ENCODE assay signal across 9 mouse cellular contexts in the genomic region with DNA sequence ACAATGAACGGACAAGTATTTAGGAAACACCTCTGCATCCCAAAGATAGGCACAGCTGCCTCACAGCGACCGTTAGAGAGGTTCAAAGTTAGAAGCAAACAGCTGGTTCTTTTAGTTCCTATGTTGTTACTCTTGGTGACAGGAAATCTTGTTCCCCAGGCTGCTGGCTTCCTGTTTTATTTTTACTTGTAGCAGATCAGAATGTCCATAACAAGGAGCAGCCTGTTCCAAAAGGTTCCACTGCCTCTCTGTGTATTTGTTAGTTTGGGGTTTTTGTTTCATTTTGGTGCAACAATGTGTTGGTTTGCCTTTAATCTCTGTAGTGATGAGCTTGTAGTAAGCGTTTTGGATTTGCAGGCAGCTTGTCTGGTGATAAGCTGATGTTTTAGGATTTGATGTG. TPM values are rescaled to one million over a fixed set of nuclear protein-coding genes. Genes with fewer than 3 reads are reported as not detected.
DNase-seq lines count a peak whose midpoint lies in the region; ATAC-seq and TF ChIP-seq lines count a peak whose summit lies in the region.
"Had no signal": no experiment of that assay in that cellular context is flagged by ENCODE, and none has a peak within 500 bp of the region (broad histone marks: within the 10 kb centered on the region; RNA-seq: fewer than 3 reads in every experiment).

No protein-coding gene starts in this region.

- TF ChIP-seq RAD21 in CH12.LX (IDR thresholded peaks at IDR 0.05; ENCODE audit: low read depth, low read length) = no peak

- no peaks in the 10 kb centered on the region for H3K27me3 ChIP-seq in CH12.LX (replicated peaks)
- no peaks in the 10 kb centered on the region for H3K27me3 ChIP-seq in forebrain, embryonic 11.5 days (ENCODE audit: control insufficient read depth, insufficient read depth, low read length)
- H3K27me3 ChIP-seq in cerebellum, adult 2 months (ENCODE audit: control insufficient read depth, insufficient read depth, low read length) = no peaks in the 10 kb centered on the region
- H3K27me3 ChIP-seq: neural tube, embryonic 13.5 days had no signal

- H3K9ac ChIP-seq in CH12.LX (ENCODE audit: insufficient read depth, low read depth) = peak overlapping the region; percentile 43
- H3K9ac ChIP-seq in forebrain, embryonic 11.5 days (ENCODE audit: low read length) = no peak overlapping the region
- H3K9ac ChIP-seq: neural tube, embryonic 13.5 days had no signal

- dilution Hi-C loops in CH12.LX (cut with MboI; ENCODE audit: extremely low pct_ligation_motif_present, extremely low pct_unique_long_range_greater_than_20kb, low sequenced_read_pairs) = no loop called here

- peaks cover 16 to 80% of the 10 kb centered on the region in 2 experiments for H3K4me1 ChIP-seq in CH12.LX (ENCODE audit: control insufficient read depth in 1 of 2, insufficient read depth in 2 of 2)
- 0 out of 2 replicates have a peak, but pooled peaks cover 3% of the 10 kb centered on the region for H3K4me1 ChIP-seq in forebrain, embryonic 11.5 days (replicated peaks; ENCODE audit: control insufficient read depth, insufficient read depth, low read length)
- peaks cover 18% of the 10 kb centered on the region for H3K4me1 ChIP-seq in cerebellum, adult 2 months (ENCODE audit: control insufficient read depth, insufficient read depth, low read length)

- WGBS in macrophage (ENCODE audit: missing documents) = 1% methylated on average over 4 of the region's 4 CpGs
- 87% methylated on average over 4 of the region's 4 CpGs for WGBS in forebrain, embryonic 11.5 days
- WGBS in cerebellum, adult 2 months = 85% methylated on average over 4 of the region's 4 CpGs

- H3K4me2 ChIP-seq in CH12.LX (ENCODE audit: insufficient read depth, low read depth, poor library complexity, severe bottlenecking) = peak overlapping the region; percentile 52; the same call in 1 of the 2 replicates
- no peak overlapping the region for H3K4me2 ChIP-seq in forebrain, embryonic 11.5 days (ENCODE audit: low read depth, low read length, severe bottlenecking)
- H3K4me2 ChIP-seq: neural tube, embryonic 13.5 days had no signal

- DNase-seq in heart, adult 8-10 months (ENCODE audit: low spot score) = peak; percentile 91
- DNase-seq in heart, postnatal 4 days = no peak
- no peak for DNase-seq in CH12.LX (ENCODE audit: extremely low read depth)
- DNase-seq in induced T-regulatory cell, adult 2 months (ENCODE audit: low read depth) = peak; percentile 73
- DNase-seq in right cerebral cortex, postnatal 4 days = no peak
- DNase-seq in forebrain, embryonic 11.5 days (ENCODE audit: low spot score) = no peak
- DNase-seq in cerebellum, adult 2 months = no peak

- H3K9me3 ChIP-seq in CH12.LX (replicated peaks; ENCODE audit: low read length) = no peaks in the 10 kb centered on the region
- no peaks in the 10 kb centered on the region for H3K9me3 ChIP-seq in forebrain, embryonic 11.5 days (ENCODE audit: control insufficient read depth, low read length)
- H3K9me3 ChIP-seq: neural tube, embryonic 13.5 days had no signal

- H3K36me3 ChIP-seq in CH12.LX (replicated peaks in 1 of 2; ENCODE audit: control insufficient read depth in 1 of 2, insufficient read depth in 1 of 2, low read length in 1 of 2) (peaks cover 21 to 52% of the 10 kb centered on the region in 2 experiments), macrophage (ENCODE audit: inconsistent target) (peaks cover 30% of the 10 kb centered on the region; the same call in 1 of the 2 replicates)
- H3K36me3 ChIP-seq in forebrain, embryonic 11.5 days (ENCODE audit: control insufficient read depth, insufficient read depth, low read length) = no peaks in the 10 kb centered on the region; the same call in 1 of the 2 replicates

- H3K27ac ChIP-seq in CH12.LX (ENCODE audit: insufficient read depth, low read depth) (no peak overlapping the region), macrophage (peak overlapping the region; percentile 100)
- H3K27ac ChIP-seq in forebrain, embryonic 11.5 days (ENCODE audit: low read depth, low read length) = no peak overlapping the region
- no peak overlapping the region for H3K27ac ChIP-seq in cerebellum, adult 2 months (ENCODE audit: insufficient read depth, low read length)
- H3K27ac ChIP-seq: neural tube, embryonic 13.5 days had no signal

- no peak for TF ChIP-seq CTCF in CH12.LX (conservative IDR thresholded peaks at IDR 0.05 in 1 of 2, IDR thresholded peaks at IDR 0.05 in 1 of 2; ENCODE audit: low read depth in 2 of 2, low read length in 2 of 2)
- no peak for TF ChIP-seq CTCF in cerebellum, adult 2 months (IDR thresholded peaks at IDR 0.05; ENCODE audit: borderline replicate concordance, insufficient read depth, low read depth, low read length)

- TF ChIP-seq POLR2A in CH12.LX (IDR thresholded peaks at IDR 0.05; ENCODE audit: low read depth, low read length) = no peak
- no peak for TF ChIP-seq POLR2A in cerebellum, adult 2 months (IDR thresholded peaks at IDR 0.05; ENCODE audit: borderline replicate concordance, insufficient read depth, low read length)

- in situ Hi-C loops in CH12.LX (cut with MboI; ENCODE audit: low pct_ligation_motif_present, low pct_unique_long_range_greater_than_20kb, low sequenced_read_pairs) = no loop called here

- H3K79me2 ChIP-seq in CH12.LX (replicated peaks; ENCODE audit: control insufficient read depth, extremely low read depth, insufficient read depth, poor library complexity, severe bottlenecking) (peaks cover 43% of the 10 kb centered on the region), macrophage (ENCODE audit: inconsistent target) (peaks cover 86% of the 10 kb centered on the region)

- H3K4me3 ChIP-seq in CH12.LX (replicated peaks in 1 of 3; ENCODE audit: low read depth in 2 of 3, low read length in 2 of 3, poor library complexity in 1 of 3) (no peak overlapping the region), macrophage (ENCODE audit: inconsistent target) (peak overlapping the region; percentile 15; the same call in 1 of the 2 replicates)
- H3K4me3 ChIP-seq in forebrain, embryonic 11.5 days (ENCODE audit: low read depth, low read length) = no peak overlapping the region
- H3K4me3 ChIP-seq in cerebellum, adult 2 months (replicated peaks; ENCODE audit: insufficient read depth, low read depth, low read length) = no peak overlapping the region
- H3K4me3 ChIP-seq: neural tube, embryonic 13.5 days had no signal

- no peak for TF ChIP-seq EP300 in CH12.LX (IDR thresholded peaks at IDR 0.05; ENCODE audit: low read length)

- ATAC-seq in forebrain, embryonic 11.5 days (replicated peaks; ENCODE audit: low FRiP score) = no peak

TF ChIP-seq in CH12.LX, 34 proteins besides CTCF, POLR2A, EP300 and RAD21:
- TF ChIP-seq RCOR1 (conservative IDR thresholded peaks at IDR 0.05; ENCODE audit: low read depth, low read length) (no peak), MYC (IDR thresholded peaks at IDR 0.05; ENCODE audit: low read depth, low read length) (no peak), GABPA (IDR thresholded peaks at IDR 0.05; ENCODE audit: insufficient replicate concordance, low read depth, low read length) (no peak), TBP (conservative IDR thresholded peaks at IDR 0.05; ENCODE audit: low read depth, low read length) (no peak), ZKSCAN1 (IDR thresholded peaks at IDR 0.05; ENCODE audit: borderline replicate concordance, low read depth, low read length) (no peak), USF1 (IDR thresholded peaks at IDR 0.05; ENCODE audit: low read depth, low read length) (no peak), SIN3A (IDR thresholded peaks at IDR 0.05; ENCODE audit: low read length) (no peak), IRF4 (IDR thresholded peaks at IDR 0.05; ENCODE audit: low read depth, low read length) (no peak), MXI1 (IDR thresholded peaks at IDR 0.05; ENCODE audit: low read depth, low read length) (no peak)
TF ChIP-seq in CH12.LX: peak in this region for 0.

RNA-seq across cellular contexts. Expression of a gene that starts 37.6 kb away (rescaled TPM):
- total RNA-seq in heart, adult 8-10 months (2022) = not detected
- not detected for total RNA-seq in heart, postnatal 4 days (2021)
- total RNA-seq in CH12.LX (2012; rRNA removed) (not detected in 2 replicates), CH12.LX (2014; rRNA removed) (not detected in 2 replicates)
- polyA plus RNA-seq in CH12.LX (2012; ENCODE audit: insufficient read length, low read depth) (not detected in 2 replicates), macrophage (2018) (not detected in 3 replicates)
- not detected for total RNA-seq in macrophage (2018; cell fraction: chromatin; rRNA removed)
- not detected for total RNA-seq in macrophage (2018; cell fraction: cytosol; rRNA removed)
- 1 to 10 TPM in 1 of 26 experiments, under 1 TPM in 2, not detected in 23; 0.85 to 3.4 (median 0.88) TPM for total RNA-seq in macrophage (2018; cell fraction: nucleus; rRNA removed)
- not detected in 2 replicates for polyA plus RNA-seq in forebrain, embryonic 11.5 days (2014; fragmentation: Nextera tagmentation; extraction: Ambion mirVana)
- 7.4 and 10.9 TPM in 2 replicates for polyA plus RNA-seq in cerebellum, adult 2 months (2012; rRNA removed)

RNA-seq across cellular contexts. Expression of a gene that starts 38.0 kb away (rescaled TPM):
- not detected for total RNA-seq in heart, adult 8-10 months (2022)
- total RNA-seq in heart, postnatal 4 days (2021) = under 1 TPM; 0.20 to 0.45 TPM
- total RNA-seq in CH12.LX (2012; rRNA removed) (0.13 and 0.17 TPM in 2 replicates), CH12.LX (2014; rRNA removed) (not detected in 2 replicates)
- polyA plus RNA-seq in CH12.LX (2012; ENCODE audit: insufficient read length, low read depth) (0.11 TPM in 1 of 2 replicates, not detected in the other), macrophage (2018) (not detected in 3 replicates)
- not detected for total RNA-seq in macrophage (2018; cell fraction: chromatin; rRNA removed)
- total RNA-seq in macrophage (2018; cell fraction: cytosol; rRNA removed) = under 1 TPM in 1 of 26 experiments, not detected in 25; 0.07 TPM
- total RNA-seq in macrophage (2018; cell fraction: nucleus; rRNA removed) = under 1 TPM in 1 of 26 experiments, not detected in 25; 0.59 TPM
- 0.37 TPM in 1 of 2 replicates, not detected in the other for polyA plus RNA-seq in forebrain, embryonic 11.5 days (2014; fragmentation: Nextera tagmentation; extraction: Ambion mirVana)
- 10.1 and 10.9 TPM in 2 replicates for polyA plus RNA-seq in cerebellum, adult 2 months (2012; rRNA removed)

RNA-seq across cellular contexts. Expression of a gene that starts 44.1 kb away (rescaled TPM):
- total RNA-seq in heart, adult 8-10 months (2022) = 10 to 100 TPM; 64.1 to 87.2 (median 71.5) TPM
- 100 to 1,000 TPM; 141 to 149 TPM for total RNA-seq in heart, postnatal 4 days (2021)
- total RNA-seq in CH12.LX (2012; rRNA removed) (18.7 and 21.7 TPM in 2 replicates), CH12.LX (2014; rRNA removed) (12.9 and 14.9 TPM in 2 replicates)
- polyA plus RNA-seq in CH12.LX (2012; ENCODE audit: insufficient read length, low read depth) (53.1 and 59.5 TPM in 2 replicates), macrophage (2018) (68.1 to 117 TPM (median 91.5 TPM) in 3 replicates)
- total RNA-seq in macrophage (2018; cell fraction: chromatin; rRNA removed) = 100 to 1,000 TPM in 21 of 26 experiments, 10 to 100 TPM in 5; 72.9 to 153 (median 117) TPM
- total RNA-seq in macrophage (2018; cell fraction: cytosol; rRNA removed) = 100 to 1,000 TPM; 107 to 139 (median 117) TPM
- total RNA-seq in macrophage (2018; cell fraction: nucleus; rRNA removed) = 100 to 1,000 TPM in 13 of 26 experiments, 10 to 100 TPM in 13; 73.3 to 148 (median 98.6) TPM
- 28.8 and 33.2 TPM in 2 replicates for polyA plus RNA-seq in forebrain, embryonic 11.5 days (2014; fragmentation: Nextera tagmentation; extraction: Ambion mirVana)
- polyA plus RNA-seq in cerebellum, adult 2 months (2012; rRNA removed) = 15.0 and 16.3 TPM in 2 replicates

Comparison
In these comparisons a context has a peak if more than half of its experiments do, and no peak if none do; other contexts are left out.
1. DNase-seq: peak in heart, adult 8-10 months (single experiment) and induced T-regulatory cell, adult 2 months (single experiment); none in heart, postnatal 4 days (single experiment), CH12.LX (single experiment), right cerebral cortex, postnatal 4 days (single experiment), forebrain, embryonic 11.5 days (single experiment) and cerebellum, adult 2 months (0 of 2).